Mouse (Mus musculus) liver, embryonic 12.5 days (tissue): Measurements from ENCODE around the gene Gm49510. TPM values are rescaled to one million over a fixed set of nuclear protein-coding genes. Genes with fewer than 3 reads are reported as not detected.

Experiments used
- ATAC-seq: fragments of 200-750 bp; cut with Nextera tagmentation; 2 replicates; pipeline ENCODE4 v1.8.0; 2017; ENCODE audit warnings: moderate number of reproducible peaks, mild to moderate bottlenecking, moderate library complexity
- H3K27ac ChIP-seq: fragments of 300-500 bp; sonication (generic); 2 replicates; pipeline ENCODE4 v1.5.1; 2016; ENCODE audit warnings: mild to moderate bottlenecking
- H3K27me3 ChIP-seq: fragments of 300-500 bp; sonication (generic); replicated peaks from 2 replicates; pipeline ENCODE4 v1.6.1; 2016; ENCODE audit warnings: mild to moderate bottlenecking, moderate library complexity
- H3K36me3 ChIP-seq: fragments of 300-500 bp; sonication (generic); 2 replicates; pipeline ENCODE4 v1.6.1; 2016; ENCODE audit warnings: mild to moderate bottlenecking, moderate library complexity
- H3K4me1 ChIP-seq: fragments of 300-500 bp; sonication (generic); 2 replicates; pipeline ENCODE4 v1.6.1; 2016
- H3K4me2 ChIP-seq: fragments of 300-500 bp; sonication (generic); 2 replicates; pipeline ENCODE4 v1.6.1; 2016; ENCODE audit warnings: mild to moderate bottlenecking, moderate library complexity
- H3K4me3 ChIP-seq: fragments of 300-500 bp; sonication (generic); 2 replicates; pipeline ENCODE4 v1.5.1; 2016; ENCODE audit warnings: mild to moderate bottlenecking, moderate library complexity
- H3K9ac ChIP-seq: fragments of 300-500 bp; sonication (generic); 2 replicates; pipeline ENCODE4 v1.6.1; 2016; ENCODE audit warnings: mild to moderate bottlenecking, moderate library complexity
- H3K9me3 ChIP-seq: fragments of 300-500 bp; sonication (generic); replicated peaks from 2 replicates; pipeline ENCODE4 v1.6.1; 2016; ENCODE audit warnings: mild to moderate bottlenecking, moderate library complexity
- WGBS: fragments of 180-500 bp; shearing (Covaris S2); methylation state at CpG from one replicate; pipeline ENCODE4 v1.1.7; 2016; ENCODE audit not compliant: insufficient replicate concordance; 5-methylcytosine and 5-hydroxymethylcytosine counted together
- polyA plus RNA-seq: library from polyadenylated mRNA; unstranded; fragments of >200 nt; fragmentation: Nextera tagmentation; extraction: Ambion mirVana; gene quantifications from 2 replicates; pipeline ENCODE4 v1.2.1, GENCODE M21; 2016

Gene Gm49510
- polyA plus RNA-seq, 1 experiment from 2014 or later: 0.17 TPM

GRCm38 (mm10) chr15:78901422-78901789, 1.9 kb downstream of the Gm49510 start:
- peaks cover 52% of the 10 kb centered on the region for H3K36me3 ChIP-seq
- 64% methylated on average over 8 of the region's 8 CpGs for WGBS
- H3K4me3 ChIP-seq: peak overlapping the region; percentile 76
- no peaks in the 10 kb centered on the region for H3K9me3 ChIP-seq
- ATAC-seq: no peak
- peak overlapping the region; percentile 88; the same call in 1 of the 2 replicates for H3K27ac ChIP-seq
- no peaks in the 10 kb centered on the region for H3K27me3 ChIP-seq
- H3K4me1 ChIP-seq: peaks cover 63% of the 10 kb centered on the region
- H3K4me2 ChIP-seq: peak overlapping the region; percentile 90
- H3K9ac ChIP-seq: peak overlapping the region; percentile 83

DNA sequence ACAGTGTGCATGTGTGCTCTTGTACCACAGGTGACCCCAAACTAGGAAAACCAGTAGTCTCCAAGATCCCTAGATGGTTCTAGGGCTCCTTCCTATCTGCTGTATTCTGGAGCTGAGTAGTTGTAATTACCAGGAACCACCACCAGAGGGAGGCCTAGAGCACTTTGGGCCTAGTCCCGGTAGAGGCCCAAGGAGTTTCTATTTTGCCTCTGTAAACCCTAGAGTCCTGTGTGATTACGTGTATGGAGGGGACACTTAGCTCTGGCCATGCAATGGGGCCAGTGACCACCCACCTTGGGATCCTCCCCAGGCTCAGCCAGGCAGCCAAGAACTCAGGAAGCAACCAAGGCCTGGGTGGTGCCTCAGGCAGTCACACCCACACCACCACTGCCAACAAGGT, 3.8 kb downstream of the Gm49510 start:
- Histone ChIP-seq H3K4me1 (peaks cover 46% of the 10 kb centered on the region), H3K27me3 (no peaks in the 10 kb centered on the region), H3K4me3 (no peak overlapping the region), H3K36me3 (peaks cover 70% of the 10 kb centered on the region), H3K9ac (no peak overlapping the region), H3K4me2 (peak overlapping the region; percentile 39), H3K9me3 (no peaks in the 10 kb centered on the region), H3K27ac (no peak overlapping the region)
- ATAC-seq: no peak
- WGBS: 10% methylated on average over 2 of the region's 2 CpGs

GRCm38 (mm10) chr15:78908399-78908798, 8.9 kb downstream of the Gm49510 start:
- no peak overlapping the region for H3K4me3 ChIP-seq
- H3K4me2 ChIP-seq: no peak overlapping the region
- ATAC-seq: no peak
- peaks cover 89% of the 10 kb centered on the region for H3K36me3 ChIP-seq
- no peaks in the 10 kb centered on the region for H3K9me3 ChIP-seq
- H3K27me3 ChIP-seq: no peaks in the 10 kb centered on the region
- WGBS: 88% methylated on average over 7 of the region's 7 CpGs
- H3K9ac ChIP-seq: no peak overlapping the region
- H3K4me1 ChIP-seq: peaks cover 25% of the 10 kb centered on the region
- H3K27ac ChIP-seq: no peak overlapping the region

DNA sequence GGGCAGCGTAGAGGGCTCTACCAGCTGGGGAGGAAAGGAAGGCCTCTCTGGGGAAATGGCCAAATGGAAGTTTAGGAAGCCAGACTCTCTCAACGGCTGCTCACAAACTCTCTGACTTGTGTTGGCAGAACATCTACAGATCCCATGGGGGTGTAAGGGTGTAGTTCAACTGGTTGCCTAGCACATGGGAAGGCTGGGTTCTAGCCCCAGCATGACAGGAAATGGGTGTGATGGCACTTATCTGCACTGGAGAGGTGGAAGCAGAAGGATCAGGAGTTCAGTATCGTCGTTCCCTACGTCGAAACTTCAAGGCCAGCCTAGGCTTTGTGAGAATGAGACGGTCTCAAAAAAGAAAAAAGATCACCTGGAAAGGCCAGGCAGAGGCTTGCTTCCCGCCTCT, 9.5 kb downstream of the Gm49510 start:
- ATAC-seq: no peak
- Histone ChIP-seq H3K27ac (no peak overlapping the region), H3K36me3 (peaks cover 84% of the 10 kb centered on the region), H3K9ac (no peak overlapping the region), H3K4me3 (no peak overlapping the region), H3K27me3 (no peaks in the 10 kb centered on the region), H3K9me3 (no peaks in the 10 kb centered on the region), H3K4me1 (peaks cover 27% of the 10 kb centered on the region), H3K4me2 (no peak overlapping the region)
- 61% methylated on average over 8 of the region's 8 CpGs for WGBS

- H3K4me1 ChIP-seq: peaks cover 57% of the 10 kb centered on the region
- no peak overlapping the region; the same call in 1 of the 2 replicates for H3K27ac ChIP-seq
- H3K36me3 ChIP-seq: peaks cover 64% of the 10 kb centered on the region
- WGBS: 36% methylated on average over 9 of the region's 9 CpGs
- no peak overlapping the region for H3K4me2 ChIP-seq
- H3K9me3 ChIP-seq: no peaks in the 10 kb centered on the region
- H3K4me3 ChIP-seq: no peak overlapping the region
- no peaks in the 10 kb centered on the region for H3K27me3 ChIP-seq
- no peak overlapping the region for H3K9ac ChIP-seq
- no peak for ATAC-seq
These were observed 12.6 kb downstream of the Gm49510 start for GRCm38 (mm10) chr15:78912040-78912439.

GRCm38 (mm10) chr15:78913632-78914090, 14.2 kb downstream of the Gm49510 start, which contains the start of gene Pdxp:
Gene Pdxp, plus strand, starts transcription at chr15:78913919.
- peaks cover 61% of the 10 kb centered on the region for H3K36me3 ChIP-seq
- no peaks in the 10 kb centered on the region for H3K27me3 ChIP-seq
- peaks cover 60% of the 10 kb centered on the region for H3K4me1 ChIP-seq
- H3K27ac ChIP-seq: peak within 1 kb of the TSS; percentile 83
- H3K4me2 ChIP-seq: peak within 1 kb of the TSS; percentile 100
- H3K4me3 ChIP-seq: peak within 1 kb of the TSS; percentile 71
- WGBS: under 1% methylated on average over 51 of the region's 51 CpGs
- H3K9me3 ChIP-seq: no peaks in the 10 kb centered on the region
- peak within 1 kb of the TSS; percentile 81 for H3K9ac ChIP-seq
- ATAC-seq: peak; percentile 87

- H3K9ac ChIP-seq: peak overlapping the region; percentile 81
- H3K27me3 ChIP-seq: no peaks in the 10 kb centered on the region
- peak; percentile 46 for ATAC-seq
- under 1% methylated on average over 87 of the region's 87 CpGs for WGBS
- peak overlapping the region; percentile 83 for H3K27ac ChIP-seq
- H3K4me2 ChIP-seq: peak overlapping the region; percentile 100
- peak overlapping the region; percentile 71 for H3K4me3 ChIP-seq
- no peaks in the 10 kb centered on the region for H3K9me3 ChIP-seq
- H3K36me3 ChIP-seq: peaks cover 61% of the 10 kb centered on the region
- peaks cover 58% of the 10 kb centered on the region for H3K4me1 ChIP-seq
These were observed 14.8 kb downstream of the Gm49510 start for GRCm38 (mm10) chr15:78914091-78914822.

- no peaks in the 10 kb centered on the region for H3K27me3 ChIP-seq
- H3K9ac ChIP-seq: peak overlapping the region; percentile 81
- no peak for ATAC-seq
- 39% methylated on average over 8 of the region's 8 CpGs for WGBS
- peak overlapping the region; percentile 100 for H3K4me2 ChIP-seq
- peaks cover 66% of the 10 kb centered on the region for H3K4me1 ChIP-seq
- H3K9me3 ChIP-seq: no peaks in the 10 kb centered on the region
- peak overlapping the region; percentile 71 for H3K4me3 ChIP-seq
- peaks cover 58% of the 10 kb centered on the region for H3K36me3 ChIP-seq
- 0 out of 2 replicates have a peak overlapping the region, but pooled peaks have one; percentile 83 for H3K27ac ChIP-seq
These were observed 15.6 kb downstream of the Gm49510 start for GRCm38 (mm10) chr15:78914823-78915659.

DNA sequence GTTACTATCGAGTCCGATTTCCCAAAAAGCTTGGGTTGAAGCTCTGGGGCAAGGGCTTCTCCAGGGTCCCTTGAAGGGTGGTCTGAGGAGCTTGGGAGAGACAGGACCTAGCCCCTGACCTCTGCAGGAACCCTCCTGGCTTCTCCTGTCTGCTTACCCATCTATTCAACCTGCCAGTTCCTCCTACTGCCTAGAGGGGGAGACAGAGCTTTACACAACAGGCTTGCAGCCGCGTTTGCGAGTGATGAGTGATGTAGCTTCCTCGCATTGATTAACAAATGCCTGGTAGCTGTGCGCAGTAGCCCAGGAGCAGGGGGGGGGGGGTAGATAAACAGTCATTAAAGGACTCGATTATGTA, 16.2 kb downstream of the Gm49510 start:
- peak overlapping the region; percentile 71 for H3K4me3 ChIP-seq
- H3K4me1 ChIP-seq: peaks cover 72% of the 10 kb centered on the region

DNA sequence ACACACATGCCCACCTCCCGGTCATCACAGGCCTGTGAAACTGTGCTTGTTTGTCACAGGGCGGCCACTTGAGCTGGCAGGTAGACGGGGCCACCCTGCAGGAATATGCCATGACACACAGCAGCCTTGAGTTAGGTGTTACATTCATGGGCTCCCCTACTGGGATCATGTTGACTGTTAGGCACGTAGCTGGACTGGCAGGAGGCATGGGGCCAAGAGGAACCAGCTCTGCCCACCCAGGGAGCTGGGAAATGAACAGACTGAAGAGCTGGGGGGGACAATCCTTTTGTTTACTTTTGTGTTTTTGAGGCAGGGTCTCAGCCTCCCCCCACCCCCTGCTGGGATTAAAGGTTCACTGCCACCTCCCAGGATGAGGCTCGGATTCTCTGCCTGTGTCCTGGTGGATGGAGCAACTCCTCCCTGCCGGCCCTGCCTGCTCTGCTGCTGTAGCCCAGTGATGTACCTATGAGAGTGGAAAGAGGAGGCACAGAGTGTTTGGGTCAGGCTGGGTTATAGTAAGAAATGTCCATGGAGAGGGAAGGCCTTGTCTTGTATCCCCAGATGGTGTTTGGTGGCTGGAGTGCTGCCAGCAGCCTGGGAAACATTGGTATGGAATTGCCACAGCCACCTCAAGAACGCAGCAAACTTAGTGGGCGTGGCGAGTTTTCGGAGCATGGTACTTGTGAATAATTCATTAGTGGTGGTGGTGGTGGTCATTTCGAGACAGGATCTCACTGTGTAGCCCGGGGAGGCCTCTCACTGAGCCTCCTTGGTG, 16.8 kb downstream of the Gm49510 start:
- H3K4me2 ChIP-seq: peak overlapping the region; percentile 100
- H3K27ac ChIP-seq: peak overlapping the region; percentile 45; the same call in 1 of the 2 replicates
- peaks cover 49% of the 10 kb centered on the region for H3K36me3 ChIP-seq
- H3K9me3 ChIP-seq: no peaks in the 10 kb centered on the region
- H3K9ac ChIP-seq: peak overlapping the region; percentile 44; the same call in 1 of the 2 replicates
- 80% methylated on average over 12 of the region's 12 CpGs for WGBS
- H3K4me3 ChIP-seq: peak overlapping the region; percentile 71; the same call in 1 of the 2 replicates
- ATAC-seq: no peak
- no peaks in the 10 kb centered on the region for H3K27me3 ChIP-seq
- peaks cover 73% of the 10 kb centered on the region for H3K4me1 ChIP-seq

More for the DNA sequence above, 16.2 kb downstream of the Gm49510 start:
- Histone ChIP-seq H3K27ac (0 out of 2 replicates have a peak overlapping the region, but pooled peaks have one; percentile 45), H3K9me3 (no peaks in the 10 kb centered on the region), H3K4me2 (peak overlapping the region; percentile 100), H3K36me3 (peaks cover 55% of the 10 kb centered on the region), H3K27me3 (no peaks in the 10 kb centered on the region), H3K9ac (no peak overlapping the region)
- ATAC-seq: peak; percentile 36
- 5% methylated on average over 8 of the region's 8 CpGs for WGBS

GRCm38 (mm10) chr15:78918126-78918525, 18.7 kb downstream of the Gm49510 start:
- Histone ChIP-seq H3K4me1 (peaks cover 84% of the 10 kb centered on the region), H3K4me3 (no peak overlapping the region), H3K9me3 (no peaks in the 10 kb centered on the region), H3K9ac (no peak overlapping the region), H3K27ac (0 out of 2 replicates have a peak overlapping the region, but pooled peaks have one; percentile 13), H3K36me3 (peaks cover 38% of the 10 kb centered on the region), H3K4me2 (no peak overlapping the region), H3K27me3 (no peaks in the 10 kb centered on the region)
- ATAC-seq: no peak
- 91% methylated on average over 23 of the region's 23 CpGs for WGBS
